11 mouse cellular contexts compared by ENCODE assay signal in the genomic region with DNA sequence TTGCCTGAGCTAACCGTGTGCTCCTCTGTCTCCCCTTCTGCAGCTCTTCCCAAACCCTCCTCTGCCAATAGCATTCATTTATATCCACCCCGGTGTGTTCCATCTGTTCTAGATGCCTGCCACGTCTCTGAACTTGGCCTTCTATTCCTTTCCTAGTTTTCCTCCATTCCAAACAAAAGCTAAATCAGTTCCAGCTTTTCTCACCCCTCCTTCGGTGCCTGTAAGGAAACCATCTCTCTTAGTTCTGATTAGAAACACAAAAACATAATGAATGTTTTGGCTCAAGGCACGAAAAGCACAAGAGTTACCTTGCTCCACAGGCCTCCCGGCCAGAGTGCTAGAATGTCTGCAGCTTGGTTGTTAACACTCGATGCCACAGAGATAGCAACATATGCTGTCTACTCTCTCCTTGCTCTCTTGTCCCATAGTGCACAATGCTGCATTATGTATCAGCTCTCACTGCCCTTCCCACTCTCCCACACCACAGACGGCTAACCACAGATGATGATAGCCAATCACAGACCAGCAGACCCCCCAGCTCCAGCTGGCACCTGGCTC. TPM values are rescaled to one million over a fixed set of nuclear protein-coding genes. Genes with fewer than 3 reads are reported as not detected.
A peak's percentile ranks its signal among the peaks of the same experiment; 100 is the strongest.
DNase-seq lines count a peak whose midpoint lies in the region; ATAC-seq and TF ChIP-seq lines count a peak whose summit lies in the region.
"Had no signal": no experiment of that assay in that cellular context is flagged by ENCODE, and none has a peak within 500 bp of the region (broad histone marks: within the 10 kb centered on the region; RNA-seq: fewer than 3 reads in every experiment).

A gene (minus strand): TSS at position 388 of the 558 bp plus-strand sequence.
A gene (minus strand): TSS at position 419 of the 558 bp plus-strand sequence.

- DNase-seq in hindbrain, embryonic 10.5 days (ENCODE audit: low spot score): no peak
- DNase-seq in cerebellum, adult 2 months: peak; percentile 78 to 92
- DNase-seq in embryonic facial prominence, embryonic 14.5 days (ENCODE audit: low spot score): peak; percentile 71
- DNase-seq in retina, embryonic 14.5 days (ENCODE audit: low spot score): peak; percentile 13
- no peak for DNase-seq in adrenal gland, postnatal 14 days
- DNase-seq in ovary, postnatal 36 days (ENCODE audit: low spot score): no peak
- no peak for DNase-seq in gastrocnemius, adult 2 months
- DNase-seq: kidney, postnatal 4 days; lung, postnatal 36 days had no signal

- 0 out of 2 replicates have a peak, but pooled peaks have one; percentile 31 for ATAC-seq in hindbrain, embryonic 12.5 days (ENCODE audit: low FRiP score)
- peak; percentile 71 for ATAC-seq in embryonic facial prominence, embryonic 14.5 days (ENCODE audit: low read depth)

- H3K36me3 ChIP-seq in hindbrain, embryonic 12.5 days: no peaks in the 10 kb centered on the region
- H3K36me3 ChIP-seq in hindbrain, embryonic 10.5 days: no peaks in the 10 kb centered on the region
- no peaks in the 10 kb centered on the region for H3K36me3 ChIP-seq in embryonic facial prominence, embryonic 14.5 days (ENCODE audit: control insufficient read depth, insufficient read depth, low read length)
- H3K36me3 ChIP-seq: G1E had no signal

- no peak within 1 kb of the TSS; the same call in 1 of the 2 replicates for H3K27ac ChIP-seq in hindbrain, embryonic 12.5 days
- H3K27ac ChIP-seq in hindbrain, embryonic 10.5 days: no peak within 1 kb of the TSS; the same call in 1 of the 2 replicates
- H3K27ac ChIP-seq in cerebellum, adult 2 months (ENCODE audit: insufficient read depth, low read length): peak within 1 kb of the TSS; percentile 73
- peak within 1 kb of the TSS; percentile 77 for H3K27ac ChIP-seq in embryonic facial prominence, embryonic 14.5 days (replicated peaks; ENCODE audit: low read depth, low read length)
- H3K27ac ChIP-seq in gastrocnemius, adult 2 months: no peak within 1 kb of the TSS

- H3K4me2 ChIP-seq in hindbrain, embryonic 12.5 days (replicated peaks): 0 out of 2 replicates have a peak within 1 kb of the TSS, but pooled peaks have one; percentile 11
- peak within 1 kb of the TSS; percentile 25 for H3K4me2 ChIP-seq in embryonic facial prominence, embryonic 14.5 days (ENCODE audit: low read depth, low read length)

- no peak for TF ChIP-seq POLR2A in cerebellum, adult 2 months (IDR thresholded peaks at IDR 0.05; ENCODE audit: borderline replicate concordance, insufficient read depth, low read length)

- no peaks in the 10 kb centered on the region for H3K27me3 ChIP-seq in hindbrain, embryonic 12.5 days
- peaks cover 3% of the 10 kb centered on the region; the same call in 1 of the 2 replicates for H3K27me3 ChIP-seq in hindbrain, embryonic 10.5 days (ENCODE audit: insufficient read depth, poor library complexity, severe bottlenecking)
- H3K27me3 ChIP-seq in cerebellum, adult 2 months (ENCODE audit: control insufficient read depth, insufficient read depth, low read length): no peaks in the 10 kb centered on the region
- H3K27me3 ChIP-seq in embryonic facial prominence, embryonic 14.5 days (replicated peaks; ENCODE audit: control insufficient read depth, insufficient read depth, low read length): no peaks in the 10 kb centered on the region

- TF ChIP-seq CTCF in cerebellum, adult 2 months (IDR thresholded peaks at IDR 0.05; ENCODE audit: borderline replicate concordance, insufficient read depth, low read depth, low read length): no peak
- TF ChIP-seq CTCF in gastrocnemius, adult 2 months (IDR thresholded peaks at IDR 0.05): no peak

- intact Hi-C loops in gastrocnemius, adult 2 months (cut with DNase I): no loop called here

- H3K9ac ChIP-seq in hindbrain, embryonic 12.5 days: no peak within 1 kb of the TSS
- 0 out of 2 replicates have a peak within 1 kb of the TSS, but pooled peaks have one; percentile 19 for H3K9ac ChIP-seq in embryonic facial prominence, embryonic 14.5 days (ENCODE audit: low read depth, low read length)

- H3K4me1 ChIP-seq in hindbrain, embryonic 12.5 days: peaks cover 13% of the 10 kb centered on the region
- peaks cover 17% of the 10 kb centered on the region for H3K4me1 ChIP-seq in hindbrain, embryonic 10.5 days (replicated peaks)
- peaks cover 11% of the 10 kb centered on the region for H3K4me1 ChIP-seq in cerebellum, adult 2 months (ENCODE audit: control insufficient read depth, insufficient read depth, low read length)
- H3K4me1 ChIP-seq in embryonic facial prominence, embryonic 14.5 days (ENCODE audit: control insufficient read depth, insufficient read depth, low read length): peaks cover 9% of the 10 kb centered on the region; the same call in 1 of the 2 replicates

- 43% methylated on average over 8 of the region's 8 CpGs for WGBS in hindbrain, embryonic 12.5 days
- WGBS in hindbrain, embryonic 10.5 days: 46% methylated on average over 8 of the region's 8 CpGs
- 3% methylated on average over 8 of the region's 8 CpGs for WGBS in cerebellum, adult 2 months
- 22% methylated on average over 8 of the region's 8 CpGs for WGBS in embryonic facial prominence, embryonic 14.5 days

- H3K9me3 ChIP-seq in hindbrain, embryonic 12.5 days (replicated peaks): no peaks in the 10 kb centered on the region
- no peaks in the 10 kb centered on the region for H3K9me3 ChIP-seq in hindbrain, embryonic 10.5 days
- H3K9me3 ChIP-seq in embryonic facial prominence, embryonic 14.5 days (ENCODE audit: control insufficient read depth, low read length): no peaks in the 10 kb centered on the region
- H3K9me3 ChIP-seq: G1E had no signal

- H3K4me3 ChIP-seq in hindbrain, embryonic 12.5 days: no peak within 1 kb of the TSS
- no peak within 1 kb of the TSS for H3K4me3 ChIP-seq in hindbrain, embryonic 10.5 days
- peak within 1 kb of the TSS; percentile 41 for H3K4me3 ChIP-seq in cerebellum, adult 2 months (replicated peaks; ENCODE audit: insufficient read depth, low read depth, low read length)
- no peak within 1 kb of the TSS for H3K4me3 ChIP-seq in embryonic facial prominence, embryonic 14.5 days (ENCODE audit: low read depth, low read length)
- no peak within 1 kb of the TSS for H3K4me3 ChIP-seq in gastrocnemius, adult 2 months

RNA-seq across cellular contexts. Expression of the first gene that starts in this region (rescaled TPM):
- polyA plus RNA-seq in hindbrain, embryonic 12.5 days (2016; fragmentation: Nextera tagmentation; extraction: Ambion mirVana): 0.80 and 0.82 TPM in 2 replicates
- polyA plus RNA-seq in hindbrain, embryonic 10.5 days (2016; fragmentation: Nextera tagmentation; extraction: Ambion mirVana): 0.06 and 0.09 TPM in 2 replicates
- 0.21 and 0.29 TPM in 2 replicates for polyA plus RNA-seq in cerebellum, adult 2 months (2012; rRNA removed)
- 0.31 and 0.33 TPM in 2 replicates for polyA plus RNA-seq in embryonic facial prominence, embryonic 14.5 days (2014; fragmentation: Nextera tagmentation; extraction: Ambion mirVana)
- total RNA-seq in adrenal gland, postnatal 14 days (2021): 0.19 and 1.9 TPM in 2 replicates
- total RNA-seq in gastrocnemius, adult 2 months (2021): not detected

RNA-seq across cellular contexts. Expression of the second gene that starts in this region (rescaled TPM):
- polyA plus RNA-seq in hindbrain, embryonic 12.5 days (2016; fragmentation: Nextera tagmentation; extraction: Ambion mirVana): 57.7 and 58.6 TPM in 2 replicates
- 56.5 and 58.0 TPM in 2 replicates for polyA plus RNA-seq in hindbrain, embryonic 10.5 days (2016; fragmentation: Nextera tagmentation; extraction: Ambion mirVana)
- 53.2 and 56.3 TPM in 2 replicates for polyA plus RNA-seq in cerebellum, adult 2 months (2012; rRNA removed)
- 55.8 and 65.6 TPM in 2 replicates for polyA plus RNA-seq in embryonic facial prominence, embryonic 14.5 days (2014; fragmentation: Nextera tagmentation; extraction: Ambion mirVana)
- 31.8 and 32.7 TPM in 2 replicates for total RNA-seq in adrenal gland, postnatal 14 days (2021)
- 10 to 100 TPM; 79.3 to 89.4 TPM for total RNA-seq in gastrocnemius, adult 2 months (2021)

Comparison
In these comparisons a context has a peak if more than half of its experiments do, and no peak if none do; other contexts are left out.
1. H3K27ac ChIP-seq: peak in cerebellum, adult 2 months (single experiment) and embryonic facial prominence, embryonic 14.5 days (single experiment); none in hindbrain, embryonic 12.5 days (single experiment), hindbrain, embryonic 10.5 days (single experiment) and gastrocnemius, adult 2 months (single experiment).
2. DNase-seq: peak in cerebellum, adult 2 months (2 of 2), embryonic facial prominence, embryonic 14.5 days (single experiment) and retina, embryonic 14.5 days (single experiment); none in hindbrain, embryonic 10.5 days (single experiment), adrenal gland, postnatal 14 days (single experiment), ovary, postnatal 36 days (single experiment) and gastrocnemius, adult 2 months (single experiment).